In genomic region chr7:116496760-116497159, GRCm38 (mm10) we compare ENCODE assay signal across 18 mouse cellular contexts.
"Had no signal": no experiment of that assay in that cellular context is flagged by ENCODE, and none has a peak within 500 bp of the region (broad histone marks: within the 10 kb centered on the region; RNA-seq: fewer than 3 reads in every experiment).

No protein-coding gene starts in this region.

- H3K4me3 ChIP-seq: lung, embryonic 15.5 days; midbrain, embryonic 13.5 days; midbrain, embryonic 15.5 days; neural tube, embryonic 12.5 days had no signal

- H3K27ac ChIP-seq: liver, embryonic 14.5 days; lung, embryonic 15.5 days; macrophage; midbrain, embryonic 13.5 days; midbrain, embryonic 15.5 days; neural tube, embryonic 12.5 days had no signal

- H3K36me3 ChIP-seq: lung, embryonic 15.5 days; midbrain, embryonic 13.5 days; midbrain, embryonic 15.5 days; neural tube, embryonic 12.5 days had no signal

- H3K4me2 ChIP-seq: lung, embryonic 15.5 days; midbrain, embryonic 11.5 days; midbrain, embryonic 13.5 days; midbrain, embryonic 15.5 days; neural tube, embryonic 12.5 days had no signal

- H3K9ac ChIP-seq: liver, embryonic 14.5 days; liver, postnatal 0 days; lung, embryonic 15.5 days; midbrain, embryonic 13.5 days; midbrain, embryonic 15.5 days; neural tube, embryonic 12.5 days had no signal

- DNase-seq: liver, postnatal 0 days; lung, adult 2 months; lung, postnatal 14 days; lung, postnatal 36 days; right cerebral cortex, postnatal 25 days; right cerebral cortex, postnatal 4 days; spleen, adult 18-20 months; thymus, adult 18-20 months; thymus, postnatal 14 days; thymus, postnatal 36 days had no signal

- H3K4me1 ChIP-seq: lung, embryonic 15.5 days; midbrain, embryonic 13.5 days; midbrain, embryonic 15.5 days; neural tube, embryonic 12.5 days had no signal

- H3K9me3 ChIP-seq: lung, embryonic 15.5 days; midbrain, embryonic 13.5 days; midbrain, embryonic 15.5 days; neural tube, embryonic 12.5 days had no signal

- ATAC-seq: liver, postnatal 0 days; lung, postnatal 0 days; midbrain, embryonic 13.5 days; midbrain, embryonic 15.5 days had no signal

- H3K27me3 ChIP-seq: lung, embryonic 15.5 days; midbrain, embryonic 13.5 days; midbrain, embryonic 15.5 days; neural tube, embryonic 12.5 days had no signal
